Mouse (Mus musculus) mature B cell (primary cell): ENCODE data around the gene 4930432K21Rik.

Source experiments
- in situ Hi-C: fragments of 300-500 bp; cut with MboI; formaldehyde crosslinking; loops from 2 replicates; pipeline ENCODE4 v1.14.3; 2019

Gene 4930432K21Rik

GRCm38 (mm10) chr8:84147769-84148530 lies at the start of gene 4930432K21Rik, which contains the start of gene Cc2d1a:
Gene 4930432K21Rik (plus strand): TSS chr8:84148025.
Gene Cc2d1a (minus strand): TSS chr8:84147936.
- in situ Hi-C loops = no loop called here

GRCm38 (mm10) chr8:84098376-84098775 lies 49.4 kb upstream of the 4930432K21Rik start:
- in situ Hi-C loops = no loop called here

DNA sequence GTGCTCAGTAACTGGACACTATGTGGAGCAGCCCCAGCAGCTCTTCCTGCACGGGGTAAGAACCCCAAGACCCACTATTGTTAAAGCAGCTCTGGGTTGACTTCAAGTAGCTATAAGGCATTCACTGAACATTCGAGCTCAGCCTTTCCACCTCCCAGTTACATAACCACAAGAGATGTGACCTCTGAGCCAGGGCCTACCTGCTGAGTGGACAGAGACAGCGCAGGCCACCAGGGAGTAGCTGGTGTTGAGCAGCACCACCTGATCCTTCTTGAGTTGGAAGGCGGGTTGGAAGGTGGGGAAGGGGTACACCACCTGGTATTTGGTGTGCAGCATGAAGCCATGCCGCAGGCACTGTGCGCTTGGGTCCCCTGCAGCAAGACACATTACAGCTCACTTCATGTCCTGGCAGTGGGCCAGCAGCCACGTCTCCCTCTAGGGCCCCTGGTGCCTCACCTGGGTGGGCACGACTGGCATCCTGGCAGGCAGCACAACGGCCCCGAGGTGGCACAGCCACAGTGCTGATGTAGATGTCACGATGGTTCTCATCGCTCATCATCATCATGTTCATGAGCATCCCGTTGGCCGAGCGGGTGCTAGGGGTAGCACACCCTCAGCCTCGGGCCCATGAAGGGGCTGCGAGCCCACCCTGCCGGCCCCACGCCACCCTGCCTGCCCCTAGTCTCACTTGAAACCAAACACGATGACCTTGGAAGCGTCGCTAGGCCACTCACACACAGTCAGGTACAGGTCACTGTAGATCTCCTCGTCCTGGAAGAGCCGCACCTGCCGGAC lies 46.2 kb upstream of the 4930432K21Rik start:
- in situ Hi-C loops = no loop called here

DNA sequence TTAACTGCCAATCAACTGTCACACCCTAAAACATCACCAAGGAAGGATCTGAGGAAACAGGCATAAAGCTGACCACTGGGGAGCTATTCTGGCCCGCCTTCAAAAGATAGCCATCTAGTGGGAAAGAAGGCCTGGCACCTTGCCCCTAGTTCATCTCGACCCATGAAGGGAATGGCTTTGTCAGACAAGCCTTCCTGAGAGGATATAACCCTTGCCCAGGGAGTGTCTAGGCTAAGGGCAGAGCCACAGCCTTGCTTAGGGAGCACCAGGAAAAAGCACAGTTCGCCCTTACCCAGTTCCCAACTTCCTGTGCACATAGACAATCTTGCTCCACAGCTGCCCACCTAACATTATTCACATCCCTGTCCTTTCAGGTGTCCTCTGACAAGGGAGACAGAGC lies 44.2 kb upstream of the 4930432K21Rik start:
- in situ Hi-C loops = no loop called here

- in situ Hi-C loops = no loop called here
Observed at GRCm38 (mm10) chr8:84104221-84104620, 43.6 kb upstream of the 4930432K21Rik start.

DNA sequence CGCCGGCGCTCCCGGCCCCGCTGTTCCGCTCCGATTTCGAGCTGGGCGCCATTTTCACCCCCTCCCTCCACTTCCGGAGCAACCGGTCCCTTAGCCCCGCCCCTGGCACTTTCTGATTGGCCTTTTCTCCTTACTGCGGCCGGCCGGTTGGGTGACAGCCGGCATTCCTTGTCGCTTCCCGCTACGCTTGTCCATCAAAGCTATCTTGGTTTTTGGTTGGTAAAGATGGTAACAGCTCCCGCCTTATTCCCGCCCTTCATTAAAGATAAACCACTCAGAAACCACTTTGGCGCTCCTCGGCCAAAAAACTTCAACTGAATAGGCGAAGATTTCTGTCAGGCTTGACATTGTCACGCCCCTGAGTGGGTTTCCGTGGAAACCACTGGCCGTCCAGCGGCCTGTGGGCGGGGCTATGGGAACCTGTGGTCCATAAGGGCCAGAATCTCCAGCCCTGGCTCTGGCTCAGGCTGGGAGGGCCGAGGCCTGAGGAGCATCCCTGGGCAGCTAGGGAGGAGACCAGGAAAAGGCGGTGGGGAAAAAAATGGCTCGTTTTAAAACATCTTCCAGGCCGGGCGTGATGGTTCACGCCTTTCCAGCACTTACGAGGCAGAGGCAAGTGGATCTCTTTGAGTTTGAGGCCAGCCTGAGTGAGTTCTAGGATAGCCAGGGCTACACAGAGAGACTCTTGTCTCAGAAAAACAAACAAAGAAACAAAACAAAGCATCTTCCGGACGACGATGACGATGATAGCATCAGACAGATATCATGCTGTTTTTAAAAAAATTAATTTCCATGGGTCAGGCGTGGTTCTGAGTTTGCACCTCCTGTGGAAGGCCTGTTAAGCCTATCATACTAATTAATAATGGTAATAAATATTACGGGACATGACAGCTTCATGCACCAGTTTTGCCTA lies 42.9 kb upstream of the 4930432K21Rik start, which contains the start of gene Dcaf15:
Dcaf15 (minus strand) TSS at position 72 of the 913 bp plus-strand sequence.
- in situ Hi-C loops = no loop called here

- in situ Hi-C loops = no loop called here
Observed at GRCm38 (mm10) chr8:84105676-84106075, 42.1 kb upstream of the 4930432K21Rik start.

DNA sequence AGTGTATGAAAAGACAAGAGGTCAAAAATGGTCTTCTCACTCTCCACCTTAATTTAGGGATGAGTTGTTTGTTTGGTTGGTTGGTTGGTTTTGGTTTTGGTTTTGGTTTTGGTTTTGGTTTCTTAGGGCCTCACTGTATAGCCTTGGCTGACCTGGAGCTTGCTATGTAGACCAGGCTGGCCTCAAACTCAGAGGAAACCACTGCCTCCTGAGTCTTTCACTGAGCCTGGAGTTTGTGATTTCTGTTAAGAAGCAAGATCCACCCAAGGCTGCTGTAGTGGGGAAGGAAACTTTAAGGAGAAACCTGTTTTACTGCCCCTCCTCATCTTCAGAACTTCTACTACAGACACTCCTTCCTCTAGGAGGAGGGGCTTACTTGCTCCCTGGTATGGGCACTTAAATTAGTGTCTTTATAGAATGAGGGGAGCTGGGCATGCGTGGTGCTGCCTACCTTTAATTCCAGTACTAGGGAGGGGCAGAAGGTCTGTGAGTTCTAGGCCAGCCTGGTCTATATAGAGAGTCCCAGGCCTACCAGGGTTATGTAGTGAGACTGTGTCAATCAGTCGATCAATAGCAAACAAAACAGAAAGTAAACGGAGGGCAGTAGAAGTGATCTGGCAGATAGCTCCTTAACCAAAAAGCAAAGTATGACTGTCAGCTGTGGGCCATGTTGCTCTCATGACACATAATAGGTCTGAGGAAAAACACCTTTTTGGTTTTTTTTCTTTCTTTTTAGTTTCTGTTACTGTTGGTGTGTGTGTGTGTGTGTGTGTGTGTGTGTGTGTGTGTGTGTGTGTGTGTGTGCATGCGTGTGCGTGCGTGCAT lies 41.4 kb upstream of the 4930432K21Rik start:
- in situ Hi-C loops = no loop called here

GRCm38 (mm10) chr8:84115646-84116045 lies 32.2 kb upstream of the 4930432K21Rik start:
- in situ Hi-C loops = no loop called here

DNA sequence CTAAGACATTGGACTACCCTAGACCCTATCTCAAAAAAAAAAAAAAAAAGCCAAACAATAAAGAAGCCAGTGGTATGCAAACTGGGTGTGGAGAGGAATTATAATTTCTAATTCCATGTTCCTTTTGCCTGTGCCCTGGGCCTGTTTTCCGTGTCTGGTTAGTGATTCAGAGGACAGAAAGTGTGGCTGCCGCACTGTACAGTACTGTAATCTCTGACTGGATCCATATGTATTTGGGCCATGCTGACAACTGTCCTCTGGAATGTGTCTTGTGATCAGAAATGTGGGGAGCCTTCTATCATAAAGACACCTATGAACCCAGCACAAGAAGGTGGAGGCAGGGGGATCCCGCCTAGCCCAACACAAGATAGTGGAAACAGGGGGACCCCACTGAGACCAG lies 25.7 kb upstream of the 4930432K21Rik start:
- in situ Hi-C loops = no loop called here

DNA sequence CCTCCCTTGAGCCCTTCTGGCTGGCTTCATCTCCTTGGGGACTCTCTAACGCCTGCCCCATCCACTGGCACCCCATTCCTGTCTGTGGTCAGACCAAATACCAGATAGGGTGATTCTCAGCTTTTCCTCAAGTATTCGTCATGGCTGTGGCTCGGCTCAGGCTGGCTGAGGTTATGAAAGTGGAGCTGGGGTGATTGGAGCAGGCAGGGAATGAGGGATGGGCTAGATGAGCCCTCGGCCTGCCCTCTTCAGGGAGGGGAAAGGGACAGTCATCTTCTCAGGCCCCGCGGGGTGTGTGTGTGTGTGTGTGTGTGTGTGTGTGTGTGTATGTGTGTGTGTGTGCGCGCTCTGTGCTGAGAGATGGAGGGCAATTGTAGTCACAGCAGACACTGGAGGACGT lies 22.2 kb upstream of the 4930432K21Rik start, which contains the start of gene Podnl1:
Podnl1 (plus strand) TSS at position 334 of the 400 bp plus-strand sequence.
- in situ Hi-C loops = no loop called here

DNA sequence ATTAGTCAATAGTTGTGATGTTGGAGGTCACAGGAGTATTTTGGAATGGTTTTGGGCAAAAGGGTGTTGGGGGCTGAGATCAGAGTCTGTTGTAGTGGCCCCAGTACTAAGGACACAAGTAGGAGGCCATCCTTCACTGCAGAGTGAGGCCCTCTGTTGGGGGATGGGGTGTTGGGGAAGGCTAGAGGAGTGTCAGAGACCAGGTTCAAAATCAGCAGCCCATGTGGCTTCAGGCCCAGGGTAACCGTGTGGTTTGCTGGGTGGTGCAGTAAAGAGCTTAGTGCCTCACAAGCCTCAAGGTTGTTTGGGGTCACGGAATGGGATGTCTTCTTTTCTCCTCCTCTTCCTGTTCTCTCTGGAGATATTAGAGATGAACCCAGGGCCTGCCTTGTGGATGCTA lies 21.1 kb upstream of the 4930432K21Rik start:
- in situ Hi-C loops = no loop called here

- in situ Hi-C loops = no loop called here
Observed at GRCm38 (mm10) chr8:84127202-84127901, 20.5 kb upstream of the 4930432K21Rik start.

DNA sequence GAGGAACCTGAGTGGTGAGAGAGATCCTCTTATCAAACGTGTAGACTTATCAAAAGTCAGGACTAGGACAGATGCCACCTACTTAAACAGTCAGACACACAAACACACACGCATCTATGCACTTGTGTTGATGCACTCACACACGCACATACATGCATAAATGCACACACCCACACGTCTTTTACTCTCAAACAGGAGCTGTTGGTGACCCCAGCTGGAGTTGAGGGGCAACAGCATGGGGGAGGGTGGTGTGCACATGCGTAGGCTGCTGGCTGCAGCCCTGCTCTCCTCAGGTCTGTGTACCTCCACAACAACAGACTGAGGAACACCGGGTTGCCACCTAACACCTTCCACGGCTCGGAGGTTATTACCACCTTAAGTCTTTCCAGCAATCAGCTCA lies 19.5 kb upstream of the 4930432K21Rik start:
- in situ Hi-C loops = no loop called here

- in situ Hi-C loops = no loop called here
Observed at GRCm38 (mm10) chr8:84130806-84131205, 17.0 kb upstream of the 4930432K21Rik start.

DNA sequence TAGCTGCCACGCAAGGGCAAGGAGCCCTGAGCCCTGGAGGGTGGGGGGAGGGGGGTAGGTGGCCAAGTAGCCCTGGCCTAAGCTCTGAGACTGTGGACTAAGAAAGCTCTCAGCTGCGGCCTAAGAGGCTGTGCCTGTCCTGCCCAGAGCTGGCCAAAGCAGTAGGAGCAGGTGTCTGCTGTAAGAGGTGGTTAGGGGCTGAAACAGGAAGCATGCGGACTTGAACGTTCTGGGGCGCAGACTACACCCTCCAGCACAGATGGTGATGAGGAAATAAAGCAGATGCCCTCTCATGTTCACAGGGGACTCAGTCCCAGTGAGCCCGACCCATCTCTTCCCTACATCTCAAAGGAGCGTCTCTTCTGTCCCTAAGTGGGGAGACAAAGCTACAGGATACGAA lies 15.6 kb upstream of the 4930432K21Rik start:
- in situ Hi-C loops = no loop called here

DNA sequence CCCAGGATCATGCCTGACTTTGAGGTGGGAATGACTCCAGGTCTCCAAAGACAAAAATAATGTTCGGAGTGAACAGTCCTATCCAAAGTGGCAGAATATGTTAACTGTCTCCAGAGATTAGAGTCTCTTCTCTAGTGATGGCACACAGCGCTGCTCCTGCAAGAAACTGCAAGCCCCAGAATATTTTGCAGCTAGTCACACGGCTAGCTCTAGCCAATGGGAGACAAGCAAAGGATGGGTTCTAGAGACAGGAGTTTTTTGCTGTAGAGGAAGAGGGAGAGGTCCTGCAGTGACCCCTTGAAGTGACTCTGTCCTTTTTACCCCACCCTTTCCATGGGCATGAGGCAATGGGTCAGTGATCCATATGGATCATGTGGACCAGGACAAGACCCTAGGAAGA lies 10.0 kb upstream of the 4930432K21Rik start:
- in situ Hi-C loops = no loop called here

- in situ Hi-C loops = no loop called here
Observed at GRCm38 (mm10) chr8:84140838-84141237, 7.0 kb upstream of the 4930432K21Rik start.

GRCm38 (mm10) chr8:84144636-84145245 lies 3.1 kb upstream of the 4930432K21Rik start:
- in situ Hi-C loops = no loop called here

- in situ Hi-C loops = no loop called here
Observed at GRCm38 (mm10) chr8:84147324-84147766, 480 bp upstream of the 4930432K21Rik start.
